Mouse (Mus musculus): Measurements from ENCODE around the gene Pcnx. TPM values are rescaled to one million over a fixed set of nuclear protein-coding genes. Genes with fewer than 3 reads are reported as not detected.

Gene Pcnx
- total RNA-seq, 2 experiments from 2014 or later, result 103 to 113 TPM

- no peak for DNase-seq
Measured at GRCm38 (mm10) chr12:81855031-81855430, 4.8 kb upstream of the Pcnx start.

- DNase-seq, result no peak
Measured at GRCm38 (mm10) chr12:81856696-81857095, 3.1 kb upstream of the Pcnx start.

- DNase-seq, result no peak
Measured at GRCm38 (mm10) chr12:81857251-81857650, 2.6 kb upstream of the Pcnx start.

- no peak for DNase-seq
Measured at GRCm38 (mm10) chr12:81857978-81858569, 1.7 kb upstream of the Pcnx start.

GRCm38 (mm10) chr12:81860308-81861181 lies 722 bp downstream of the Pcnx start:
- DNase-seq, result peak; percentile 76 to 77

- no peak for DNase-seq
Measured at GRCm38 (mm10) chr12:81861199-81862085, 1.6 kb downstream of the Pcnx start.

- DNase-seq, result no peak
Measured at GRCm38 (mm10) chr12:81862351-81862802, 2.6 kb downstream of the Pcnx start.

- DNase-seq, result no peak
Measured at GRCm38 (mm10) chr12:81863949-81864348, 4.1 kb downstream of the Pcnx start.

GRCm38 (mm10) chr12:81865183-81865582 lies 5.4 kb downstream of the Pcnx start:
- no peak for DNase-seq

DNA sequence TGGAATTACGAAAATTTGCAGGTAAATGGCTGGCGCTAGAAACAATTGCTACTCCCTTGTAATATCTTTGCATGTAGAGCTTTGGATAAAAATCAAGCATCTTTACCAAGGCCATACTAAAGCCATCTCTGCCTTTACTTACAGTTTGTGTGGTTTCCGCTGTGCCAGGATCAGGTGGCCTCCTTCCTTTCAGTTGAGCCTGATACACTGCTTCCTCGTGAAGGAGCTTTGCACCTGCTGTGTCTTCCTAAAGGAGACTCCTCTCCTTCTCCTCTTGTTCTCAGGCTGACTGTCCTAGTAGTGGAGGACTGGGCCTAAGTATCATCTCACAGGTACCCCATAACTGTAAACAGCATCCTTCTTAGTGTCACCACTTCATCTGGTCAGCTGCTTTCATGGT lies 7.5 kb downstream of the Pcnx start:
- DNase-seq, result no peak

DNA sequence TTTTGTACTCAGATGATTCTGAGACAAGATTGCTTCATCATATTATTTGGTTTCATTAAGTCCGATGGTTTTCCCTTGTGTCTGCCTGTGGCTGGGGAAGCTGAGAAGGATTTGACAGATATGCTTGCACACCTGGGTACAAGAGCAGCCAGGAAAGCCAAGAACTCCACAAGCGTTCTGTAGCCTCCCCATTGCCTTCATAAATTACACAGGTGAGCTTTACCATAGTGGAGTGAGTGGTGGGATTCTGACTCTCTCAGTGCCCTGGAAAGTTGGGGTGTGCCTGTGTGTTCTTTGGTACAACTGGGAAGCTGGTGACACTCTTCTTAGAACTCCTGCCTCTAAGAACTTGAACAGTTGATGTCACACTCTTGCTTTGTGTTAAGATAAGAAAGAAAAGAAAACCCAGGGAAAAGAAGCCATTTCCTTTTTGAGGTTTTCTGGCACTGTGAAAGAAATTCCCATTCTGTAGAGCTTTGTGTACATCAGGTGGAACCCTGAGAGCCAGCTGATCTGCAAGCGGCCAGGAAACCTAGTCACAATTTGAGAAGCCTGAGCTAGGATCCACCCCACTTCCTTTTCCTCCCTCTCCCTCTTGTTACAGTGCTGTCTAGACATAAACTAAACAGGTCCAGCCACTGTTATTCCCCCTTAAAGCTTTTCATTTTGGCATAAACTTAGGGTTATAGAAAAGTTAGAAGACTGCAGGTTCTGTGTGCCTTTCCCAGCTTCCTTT lies 9.6 kb downstream of the Pcnx start:
- DNase-seq, result no peak

GRCm38 (mm10) chr12:81873345-81873744 lies 13.5 kb downstream of the Pcnx start:
- no peak for DNase-seq

- no peak for DNase-seq
Measured at GRCm38 (mm10) chr12:81880161-81880560, 20.3 kb downstream of the Pcnx start.

DNA sequence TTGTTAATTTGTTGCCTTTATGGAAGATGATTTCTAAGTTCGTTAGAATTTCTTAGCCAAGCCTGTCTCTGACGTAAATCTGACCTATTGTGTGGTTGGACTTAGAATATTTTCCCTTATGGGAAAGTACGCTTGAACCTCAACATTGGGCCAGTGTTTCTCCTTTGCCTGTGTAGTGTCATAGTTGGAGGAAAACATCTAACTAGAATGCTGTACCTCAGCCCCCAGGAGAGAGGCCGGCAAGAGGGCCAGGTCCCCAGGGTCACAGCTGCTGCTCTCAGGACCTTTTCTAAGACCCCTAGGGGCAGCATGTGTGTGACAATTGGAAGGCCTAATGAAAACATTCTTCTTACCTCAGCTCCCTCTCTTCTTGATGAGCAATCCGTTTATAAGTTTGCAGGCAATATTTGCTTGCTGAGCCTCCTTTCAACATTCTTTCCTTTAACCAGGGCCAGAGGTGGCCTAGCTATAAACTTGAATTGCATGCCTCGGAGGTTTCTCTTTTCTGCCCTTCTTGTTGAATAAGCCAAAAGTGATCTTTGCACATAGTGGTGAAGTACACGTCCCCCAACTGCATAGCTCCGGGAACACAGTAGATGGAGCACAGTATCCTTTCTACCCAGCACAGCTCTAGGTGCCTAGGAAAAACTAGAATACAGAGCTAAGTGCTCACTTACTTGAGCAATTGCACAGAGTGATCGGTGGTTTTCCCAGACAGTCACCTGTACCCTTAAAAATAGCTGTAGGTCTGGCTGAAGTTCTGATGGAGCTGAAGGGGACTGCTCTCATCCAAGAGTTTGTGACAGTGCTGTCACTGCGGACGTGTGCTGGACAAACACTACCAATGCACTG lies 23.7 kb downstream of the Pcnx start:
- no peak for DNase-seq

GRCm38 (mm10) chr12:81884107-81884398 lies 24.2 kb downstream of the Pcnx start:
- DNase-seq, result no peak

- DNase-seq, result no peak
Measured at GRCm38 (mm10) chr12:81884983-81885382, 25.2 kb downstream of the Pcnx start.

- no peak for DNase-seq
Measured at GRCm38 (mm10) chr12:81885982-81886381, 26.2 kb downstream of the Pcnx start.

- DNase-seq, result no peak
Measured at GRCm38 (mm10) chr12:81888954-81889353, 29.1 kb downstream of the Pcnx start.

- DNase-seq, result no peak
Measured at GRCm38 (mm10) chr12:81891946-81892345, 32.1 kb downstream of the Pcnx start.

DNA sequence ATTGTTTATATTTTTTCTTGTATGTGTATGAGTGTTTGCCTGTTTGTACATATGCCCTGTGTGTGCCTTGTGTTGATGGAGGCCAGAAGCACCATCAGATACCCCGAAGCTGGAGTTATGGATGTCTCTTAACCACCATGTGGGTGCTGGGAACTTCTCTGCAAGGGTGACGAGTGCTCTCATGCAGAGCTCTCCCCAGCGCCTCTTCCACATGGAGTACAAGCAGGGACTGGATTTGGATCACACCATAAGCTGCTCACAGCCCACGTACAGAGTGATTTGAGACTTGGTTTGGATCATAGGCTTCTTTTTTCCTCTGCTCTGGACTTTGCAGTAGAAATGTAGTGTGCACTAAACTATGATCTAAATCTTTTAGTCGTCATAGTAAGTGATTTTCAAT lies 34.5 kb downstream of the Pcnx start:
- no peak for DNase-seq

DNA sequence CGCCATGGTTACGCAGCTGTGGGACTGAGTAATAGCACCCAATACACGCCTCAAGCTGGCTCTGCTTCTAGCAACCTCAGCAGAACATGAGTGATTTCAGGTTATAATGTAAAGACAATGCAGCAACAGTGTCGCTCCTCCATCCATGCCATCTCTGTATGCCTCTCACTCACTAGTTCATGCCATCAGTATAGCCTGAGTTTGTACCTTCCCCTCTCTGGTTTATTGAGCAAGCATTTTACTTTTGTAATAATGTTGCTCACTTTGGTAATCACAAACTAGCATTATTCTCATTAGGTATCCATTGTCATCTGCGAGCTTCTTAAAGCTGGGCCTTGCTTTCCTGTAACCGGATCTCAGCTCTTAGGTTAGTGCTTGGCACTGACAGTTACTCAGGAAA lies 36.2 kb downstream of the Pcnx start:
- DNase-seq, result no peak
